Mouse (Mus musculus) megakaryocyte-erythroid progenitor cell, adult 5 weeks (primary cell): ENCODE data around the gene Lrig1. TPM values are rescaled to one million over a fixed set of nuclear protein-coding genes. Genes with fewer than 3 reads are reported as not detected.

Source experiments
- polyA plus RNA-seq: library from polyadenylated mRNA; stranded (reverse); fragments of >175 nt; gene quantifications from 2 replicates; pipeline ENCODE4 v1.2.3, GENCODE M21; 2012

Lrig1 gene
- polyA plus RNA-seq, result 0.28 and 0.50 TPM in 2 replicates

DNA sequence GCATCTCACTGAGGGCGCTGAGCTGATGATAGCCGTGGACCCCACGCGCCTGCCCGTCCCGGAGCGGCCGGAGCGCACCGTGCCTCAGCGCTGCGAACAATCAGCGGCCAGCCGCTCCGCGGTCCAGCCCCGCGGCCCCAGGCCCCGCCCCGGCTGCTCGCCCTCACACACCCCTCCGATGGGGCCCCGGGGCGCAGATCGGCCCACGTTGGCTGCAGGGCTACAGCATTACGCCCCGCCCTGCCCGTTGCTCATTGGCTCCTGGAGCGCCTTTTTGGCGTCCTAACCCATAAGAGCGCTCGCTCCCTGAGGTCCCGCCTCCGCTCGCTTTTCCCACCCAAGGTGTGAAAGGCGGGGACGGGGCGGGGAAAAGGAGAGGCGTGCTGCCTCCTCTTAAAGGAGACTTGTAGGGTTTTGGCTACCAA, at the start of gene Lrig1:
Gene Lrig1, minus strand, starts transcription at position 92 of the 425 bp plus-strand sequence.

Other genes starting within 250 kb of the Lrig1 start
- gene Slc25a26, start 199.8 kb downstream of the Lrig1 start, polyA plus RNA-seq, result 3.1 and 3.2 TPM in 2 replicates